Mouse (Mus musculus): Measurements from ENCODE around the gene Krtap9-3.

DNA sequence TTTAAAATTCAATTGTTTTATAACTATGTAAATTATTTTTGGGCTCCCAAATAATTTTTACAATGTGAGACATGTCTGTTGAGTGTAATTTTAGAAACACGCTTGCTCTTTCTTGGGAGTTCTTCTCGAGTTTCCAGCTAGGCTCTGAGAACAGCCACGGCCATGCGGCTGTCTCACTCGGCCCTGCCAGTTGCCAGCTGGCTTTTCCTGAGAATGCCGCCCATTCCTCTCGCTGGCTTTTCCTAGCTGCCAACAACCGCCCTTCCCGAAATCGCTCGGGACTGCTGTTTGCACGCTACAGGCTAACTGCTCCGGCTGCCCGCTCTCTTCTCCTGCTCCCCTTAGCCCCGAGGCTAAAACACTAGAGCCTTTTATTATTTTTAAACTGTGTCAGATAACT, 48.5 kb upstream of the Krtap9-3 start:
- TF ChIP-seq CTCF (IDR thresholded peaks at IDR 0.05; ENCODE audit: control insufficient read depth, insufficient read depth, insufficient replicate concordance, low read depth, low read length) (no peak), POLR2A (IDR thresholded peaks at IDR 0.05; ENCODE audit: control insufficient read depth, low read depth, low read length) (no peak)
